Mouse (Mus musculus) hindbrain, postnatal 0 days (tissue): ENCODE data around the gene Sec24d. TPM values are rescaled to one million over a fixed set of nuclear protein-coding genes. Genes with fewer than 3 reads are reported as not detected.

Experiments used
- ATAC-seq: fragments of 200-750 bp; cut with Nextera tagmentation; 2 replicates; pipeline ENCODE4 v1.8.0; 2017; ENCODE audit warnings: mild to moderate bottlenecking, moderate TSS enrichment, moderate library complexity
- DNase-seq: peaks from one replicate; pipeline ENCODE4 v3.0.0-alpha.2; 2015; ENCODE audit warnings: low spot score
- H3K27ac ChIP-seq: fragments of 300-500 bp; sonication (generic); 2 replicates; pipeline ENCODE4 v1.5.1; 2014; ENCODE audit warnings: mild to moderate bottlenecking
- H3K27me3 ChIP-seq: fragments of 300-500 bp; sonication (generic); 2 replicates; pipeline ENCODE4 v1.6.1; 2014; ENCODE audit warnings: low read length, mixed read lengths; ENCODE audit not compliant: insufficient read depth
- H3K36me3 ChIP-seq: fragments of 300-500 bp; sonication (generic); 2 replicates; pipeline ENCODE4 v1.6.1; 2014; ENCODE audit warnings: low read length, mixed read lengths; ENCODE audit not compliant: insufficient read depth
- H3K4me1 ChIP-seq: fragments of 300-500 bp; sonication (generic); 2 replicates; pipeline ENCODE4 v1.6.1; 2014; ENCODE audit warnings: antibody characterized with exemption, low read length, mixed read lengths; ENCODE audit not compliant: insufficient read depth
- H3K4me2 ChIP-seq: fragments of 300-500 bp; sonication (generic); 2 replicates; pipeline ENCODE4 v1.6.1; 2014; ENCODE audit warnings: low read depth, mild to moderate bottlenecking, low read length, moderate library complexity, mixed read lengths
- H3K4me3 ChIP-seq: fragments of 300-500 bp; sonication (generic); 2 replicates; pipeline ENCODE4 v1.5.1; 2014; ENCODE audit warnings: low read length
- H3K9ac ChIP-seq: fragments of 300-500 bp; sonication (generic); replicated peaks from 2 replicates; pipeline ENCODE4 v1.6.1; 2014; ENCODE audit warnings: mild to moderate bottlenecking, low read length, moderate library complexity, mixed read lengths
- H3K9me3 ChIP-seq: fragments of 300-500 bp; sonication (generic); 2 replicates; pipeline ENCODE4 v1.6.1; 2016; ENCODE audit warnings: low read length, mixed read lengths
- CTCF ChIP-seq: IDR thresholded peaks from 2 replicates; pipeline ENCODE4 v1.5.1; 2016; ENCODE audit warnings: antibody characterized with exemption, control low read depth, low read depth
- WGBS: fragments of 180-500 bp; shearing (Covaris S2); extraction: QIAGEN DNeasy Blood & Tissue Kit; methylation state at CpG from one replicate; pipeline ENCODE4 v1.1.7; 2014; 5-methylcytosine and 5-hydroxymethylcytosine counted together
- polyA plus RNA-seq: library from polyadenylated mRNA; unstranded; fragments of >200 nt; fragmentation: Nextera tagmentation; extraction: Ambion mirVana; gene quantifications from 2 replicates; pipeline ENCODE4 v1.2.1, GENCODE M21; 2015
- total RNA-seq: library from RNA; depleted of rRNA; stranded (reverse); fragments of >200 nt; gene quantifications from 2 replicates; pipeline ENCODE4 v1.2.3, GENCODE M21; 2014; rRNA removed

The Sec24d gene
- 20.3 and 28.9 TPM in 2 replicates for total RNA-seq
- polyA plus RNA-seq, result 11.9 and 14.8 TPM in 2 replicates

GRCm38 (mm10) chr3:123266753-123267651 lies at the start of gene Sec24d:
TSS of gene Sec24d (plus strand) at chr3:123267455.
- Histone ChIP-seq H3K27me3 (0 out of 2 replicates have a peak, but pooled peaks cover 5% of the 10 kb centered on the region), H3K27ac (peak within 1 kb of the TSS; percentile 66; the same call in 1 of the 2 replicates), H3K4me1 (no peaks in the 10 kb centered on the region), H3K9ac (peak within 1 kb of the TSS; percentile 56), H3K4me2 (peak within 1 kb of the TSS; percentile 85), H3K36me3 (peaks cover 4% of the 10 kb centered on the region; the same call in 1 of the 2 replicates), H3K9me3 (no peaks in the 10 kb centered on the region), H3K4me3 (peak within 1 kb of the TSS; percentile 73)
- WGBS, result 4% methylated on average over 64 of the region's 68 CpGs
- ATAC-seq (peak; percentile 93), DNase-seq (peak; percentile 90)
- no peak for TF ChIP-seq CTCF

- no peak for TF ChIP-seq CTCF
- no peaks in the 10 kb centered on the region for H3K27me3 ChIP-seq
- no peak overlapping the region for H3K9ac ChIP-seq
- H3K36me3 ChIP-seq, result no peaks in the 10 kb centered on the region
- H3K4me1 ChIP-seq, result no peaks in the 10 kb centered on the region
- no peaks in the 10 kb centered on the region for H3K9me3 ChIP-seq
- DNase-seq (no peak), ATAC-seq (no peak)
- 58% methylated on average over 6 of the region's 6 CpGs for WGBS
- no peak overlapping the region for H3K4me2 ChIP-seq
- no peak overlapping the region for H3K4me3 ChIP-seq
- no peak overlapping the region for H3K27ac ChIP-seq
These were observed 48.6 kb upstream of the Sec24d start for GRCm38 (mm10) chr3:123218646-123219045.

- WGBS, result 87% methylated on average over 3 of the region's 3 CpGs
- TF ChIP-seq CTCF, result no peak
- DNase-seq (no peak), ATAC-seq (no peak)
- Histone ChIP-seq H3K27ac (no peak overlapping the region), H3K4me1 (no peaks in the 10 kb centered on the region), H3K36me3 (no peaks in the 10 kb centered on the region), H3K27me3 (no peaks in the 10 kb centered on the region), H3K9ac (no peak overlapping the region), H3K9me3 (no peaks in the 10 kb centered on the region), H3K4me3 (no peak overlapping the region), H3K4me2 (no peak overlapping the region)
These were observed 40.0 kb upstream of the Sec24d start for GRCm38 (mm10) chr3:123227276-123227675.

- H3K4me2 ChIP-seq, result no peak overlapping the region
- H3K36me3 ChIP-seq, result no peaks in the 10 kb centered on the region
- H3K27me3 ChIP-seq, result no peaks in the 10 kb centered on the region
- ATAC-seq (no peak), DNase-seq (no peak)
- no peak overlapping the region for H3K4me3 ChIP-seq
- H3K4me1 ChIP-seq, result 0 out of 2 replicates have a peak, but pooled peaks cover 3% of the 10 kb centered on the region
- H3K9ac ChIP-seq, result no peak overlapping the region
- no peak for TF ChIP-seq CTCF
- WGBS, result 87% methylated on average over 2 of the region's 2 CpGs
- no peaks in the 10 kb centered on the region for H3K9me3 ChIP-seq
- no peak overlapping the region for H3K27ac ChIP-seq
These were observed 35.6 kb upstream of the Sec24d start for GRCm38 (mm10) chr3:123231639-123232038.

GRCm38 (mm10) chr3:123234191-123234836 lies 32.9 kb upstream of the Sec24d start:
- Histone ChIP-seq H3K36me3 (no peaks in the 10 kb centered on the region), H3K4me2 (no peak overlapping the region), H3K9me3 (no peaks in the 10 kb centered on the region), H3K4me3 (no peak overlapping the region), H3K4me1 (0 out of 2 replicates have a peak, but pooled peaks cover 3% of the 10 kb centered on the region), H3K9ac (no peak overlapping the region), H3K27me3 (no peaks in the 10 kb centered on the region), H3K27ac (no peak overlapping the region)
- peak; percentile 65 for TF ChIP-seq CTCF
- DNase-seq, result peak; percentile 70
- peak; percentile 84 for ATAC-seq
- 34% methylated on average over 16 of the region's 16 CpGs for WGBS

- ATAC-seq (no peak), DNase-seq (no peak)
- H3K27me3 ChIP-seq, result no peaks in the 10 kb centered on the region
- 21% methylated on average over 7 of the region's 7 CpGs for WGBS
- H3K4me1 ChIP-seq, result 0 out of 2 replicates have a peak, but pooled peaks cover 3% of the 10 kb centered on the region
- TF ChIP-seq CTCF, result no peak
- peak overlapping the region; percentile 52 for H3K4me3 ChIP-seq
- H3K27ac ChIP-seq, result no peak overlapping the region
- peak overlapping the region; percentile 79 for H3K4me2 ChIP-seq
- H3K9ac ChIP-seq, result peak overlapping the region; percentile 33; the same call in 1 of the 2 replicates
- H3K36me3 ChIP-seq, result no peaks in the 10 kb centered on the region
- no peaks in the 10 kb centered on the region for H3K9me3 ChIP-seq
These were observed 31.8 kb upstream of the Sec24d start for GRCm38 (mm10) chr3:123235495-123235894.
